Mouse (Mus musculus) embryonic fibroblast, embryonic 13.5 days (primary cell): ENCODE measurements around the gene Slc22a15.

Source experiments
- CTCF ChIP-seq: IDR thresholded peaks from 2 replicates; pipeline ENCODE4 v1.5.1; 2011; ENCODE audit warnings: mild to moderate bottlenecking, control low read depth, low read length, moderate library complexity, borderline replicate concordance; ENCODE audit not compliant: insufficient read depth
- POLR2A ChIP-seq: IDR thresholded peaks from 2 replicates; pipeline ENCODE4 v1.6.1; 2011; ENCODE audit warnings: low read depth, mild to moderate bottlenecking, control low read depth, low read length, moderate library complexity

DNA sequence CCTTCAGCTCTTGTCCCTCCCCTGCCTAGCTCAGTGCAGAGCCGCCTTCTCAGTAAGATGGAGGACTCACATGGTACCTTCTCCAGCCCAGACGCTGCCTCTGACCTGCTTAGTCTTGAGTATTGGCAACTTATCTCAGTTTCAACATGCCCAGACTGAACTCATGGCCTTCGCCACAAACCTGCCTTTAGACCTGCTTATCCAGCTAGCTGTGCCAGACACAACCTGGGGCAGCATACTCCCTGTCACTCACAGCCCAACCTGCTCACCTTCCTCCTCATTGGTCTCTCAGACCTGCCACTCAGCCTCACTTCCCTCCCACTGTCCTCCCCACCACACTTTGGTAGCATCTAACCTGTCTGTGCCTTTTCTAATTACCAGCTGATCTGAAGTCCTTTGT, 108.2 kb downstream of the Slc22a15 start:
- TF ChIP-seq CTCF (no peak), POLR2A (no peak)
